Mouse (Mus musculus): ENCODE measurements around the gene Nutf2.
"Not testable (repeated sequence)": the region's sequence is repeated elsewhere in the genome, so short reads cannot be mapped to it uniquely, and the experiment has no call there.

The Nutf2 gene

DNA sequence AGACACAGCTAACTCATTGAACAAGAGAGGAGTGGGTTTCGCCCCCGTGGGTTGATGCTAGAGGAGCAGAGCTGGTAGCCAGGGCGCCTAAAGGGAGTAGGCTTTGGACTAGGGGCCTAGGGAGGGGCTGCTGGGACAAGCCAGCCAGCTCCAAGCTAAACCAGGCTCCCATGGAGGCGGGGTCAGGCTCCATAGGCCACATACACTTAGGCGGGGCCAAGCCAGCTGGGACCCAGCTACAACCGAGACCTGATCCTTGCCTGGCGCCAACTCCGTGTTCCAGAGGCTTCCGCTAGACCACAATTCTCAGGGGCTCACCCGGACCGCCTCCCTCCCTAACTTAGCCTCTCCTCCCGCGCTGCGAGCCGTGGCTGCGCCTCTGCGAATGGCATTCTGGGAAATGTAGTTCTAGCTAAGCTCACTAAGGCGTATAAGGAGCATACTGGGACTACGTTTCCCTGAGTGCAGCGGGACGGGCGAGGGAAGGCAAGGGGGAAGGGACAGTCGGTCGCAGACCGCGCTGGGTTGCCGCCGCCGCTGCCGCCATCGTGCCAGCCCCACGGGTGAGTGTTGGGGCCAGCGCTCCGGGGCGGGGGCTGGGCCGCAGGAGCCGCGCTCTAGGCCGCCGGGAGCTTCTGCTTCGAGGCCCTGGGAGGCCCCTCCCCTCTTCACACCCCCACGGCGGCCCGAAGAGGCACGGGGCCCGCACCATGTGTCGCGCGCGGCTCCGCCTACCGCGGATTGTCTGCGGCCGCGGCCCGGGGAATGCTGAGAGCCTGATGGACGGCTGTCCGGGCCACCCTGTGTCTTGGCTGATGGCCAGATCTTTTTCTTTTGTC is at the start of gene Nutf2:
Nutf2 (plus strand) TSS at position 438 of the 839 bp plus-strand sequence.
- peak; percentile 98 for DNase-seq (ENCODE audit: low read depth)

DNA sequence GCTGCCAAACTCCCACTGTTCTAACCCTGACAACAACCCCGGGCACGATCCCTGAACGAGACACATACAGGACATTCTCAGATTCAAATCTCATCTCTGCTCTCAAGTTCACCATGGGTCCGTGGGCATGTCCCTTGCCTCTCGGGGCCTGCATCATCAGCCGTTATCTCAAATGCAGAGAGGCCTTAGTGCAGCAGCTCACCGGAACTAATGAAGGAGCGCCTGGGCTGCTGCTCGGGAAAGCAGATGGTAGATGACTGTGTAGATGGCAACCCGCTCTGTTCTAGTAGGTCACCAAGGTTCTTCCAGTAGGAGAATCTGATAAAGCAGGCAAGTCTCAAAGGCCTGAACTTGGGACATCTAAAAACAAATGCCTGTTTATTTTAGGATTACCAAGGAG is 49.3 kb upstream of the Nutf2 start:
- no peak for DNase-seq (ENCODE audit: low read depth)

DNA sequence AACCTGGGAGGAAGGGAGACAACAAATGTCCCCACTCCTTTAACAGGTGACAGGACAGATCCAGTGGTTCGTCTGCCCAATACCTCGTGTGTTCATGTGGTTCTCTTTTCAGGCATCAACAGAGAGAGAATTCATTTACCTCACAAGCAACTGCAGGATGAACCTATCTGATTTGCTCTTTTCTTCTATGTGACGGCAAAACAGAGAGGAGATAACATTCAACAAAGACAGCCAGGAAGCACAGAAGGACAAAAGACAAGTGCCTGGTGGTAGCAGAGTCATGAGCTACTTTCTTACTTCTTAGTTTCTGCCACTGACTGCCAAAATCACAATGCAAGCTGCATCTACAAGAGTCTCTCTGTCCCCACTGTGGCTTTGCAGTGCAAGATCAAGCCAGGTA is 48.8 kb upstream of the Nutf2 start:
- DNase-seq (ENCODE audit: low read depth), result no peak

DNA sequence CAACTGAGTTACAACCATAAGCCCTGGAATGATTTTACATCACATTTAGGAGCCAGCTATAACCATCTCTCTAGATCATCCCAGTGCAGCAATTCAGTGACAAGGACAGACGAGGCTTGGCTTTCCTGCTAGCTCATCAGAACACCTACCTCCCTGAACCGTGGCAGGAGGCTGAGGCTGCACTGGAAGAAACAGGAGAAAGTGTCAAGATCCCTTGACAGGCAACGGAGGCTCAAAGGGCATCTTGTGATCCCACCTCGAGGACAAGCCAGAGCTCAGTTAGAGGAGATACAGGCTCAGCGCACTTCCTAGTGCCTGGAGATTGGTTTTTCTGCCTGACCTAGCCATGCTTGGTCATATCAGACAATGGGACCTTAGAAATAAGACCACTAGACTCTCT is 47.9 kb upstream of the Nutf2 start:
- DNase-seq (ENCODE audit: low read depth), result no peak

DNA sequence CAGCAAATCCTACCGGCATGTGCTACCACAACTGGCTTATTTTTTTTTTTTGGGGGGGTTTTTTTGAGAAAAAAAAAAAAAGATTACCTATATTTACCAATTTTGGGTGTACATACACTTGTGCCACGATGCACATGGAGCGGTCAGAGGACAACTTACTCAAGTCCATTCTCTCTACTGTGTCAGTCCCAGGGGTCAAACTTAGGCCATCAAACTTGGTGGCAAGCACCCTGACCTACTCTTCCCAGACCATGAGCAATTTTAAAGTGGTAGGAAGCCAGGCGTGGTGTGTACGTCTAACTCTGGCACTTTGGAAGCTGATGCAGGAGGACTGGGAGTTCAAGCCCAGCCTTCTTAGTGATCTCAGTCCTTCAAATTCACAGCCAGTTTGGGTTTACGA is 47.1 kb upstream of the Nutf2 start:
- no peak for DNase-seq (ENCODE audit: low read depth)

DNA sequence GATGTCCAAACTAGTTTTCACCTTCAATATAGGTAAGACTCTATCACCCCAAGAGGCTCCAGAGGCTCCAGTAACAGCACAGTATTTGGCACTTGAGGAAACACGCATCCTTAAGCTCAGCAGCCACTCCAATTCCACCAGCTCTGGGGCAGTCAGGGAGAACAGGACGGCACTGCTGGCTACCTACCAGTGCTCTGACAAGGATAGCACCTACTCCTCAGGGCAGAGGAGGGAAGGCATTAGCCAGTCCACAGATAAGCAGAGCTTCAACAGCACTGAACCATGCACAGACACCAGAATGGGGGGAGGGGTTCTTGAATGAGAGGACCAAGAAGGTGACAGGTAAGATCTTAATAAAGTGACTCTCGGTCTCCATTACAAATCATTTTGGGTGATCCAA is 40.7 kb upstream of the Nutf2 start:
- DNase-seq (ENCODE audit: low read depth), result no peak

DNA sequence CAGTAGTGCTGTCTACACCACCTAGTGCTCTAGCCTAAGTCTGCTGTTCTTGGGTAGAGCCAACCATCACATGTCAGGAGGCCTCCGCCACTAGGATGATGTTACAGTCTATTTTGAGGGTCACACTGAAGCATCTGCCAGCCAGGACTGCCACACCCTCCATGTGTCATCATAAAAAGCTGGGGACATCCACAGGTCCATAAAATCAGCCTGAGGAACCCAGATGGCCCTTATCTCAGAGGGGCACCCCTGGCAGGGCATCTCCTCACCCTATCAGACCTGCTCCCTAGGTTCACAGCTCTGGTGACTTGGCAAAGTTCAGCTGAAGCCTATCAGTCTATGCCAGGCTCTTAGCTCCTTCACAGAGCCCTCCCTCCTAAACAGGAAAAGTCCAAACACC is 39.5 kb upstream of the Nutf2 start:
- no peak for DNase-seq (ENCODE audit: low read depth)

DNA sequence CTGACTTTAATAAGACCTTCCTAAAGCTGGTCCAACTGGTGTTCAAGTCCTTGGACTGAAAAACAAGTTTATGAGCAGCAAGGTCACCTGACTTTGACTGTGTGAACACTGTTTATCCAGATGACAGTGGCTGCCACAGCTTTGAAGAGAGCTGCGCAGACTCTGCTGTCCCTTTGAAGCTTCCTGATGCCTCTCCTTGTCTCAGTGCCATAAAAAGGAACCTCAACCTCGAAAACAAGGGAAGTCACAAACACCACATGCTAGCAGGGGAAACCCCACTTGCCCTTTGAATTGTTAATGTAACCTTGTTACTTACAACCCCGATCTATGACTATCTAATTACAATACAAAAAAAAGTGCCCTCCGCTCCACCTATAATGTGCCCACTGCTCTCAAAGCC is 34.9 kb upstream of the Nutf2 start:
- DNase-seq (ENCODE audit: low read depth), result no peak

DNA sequence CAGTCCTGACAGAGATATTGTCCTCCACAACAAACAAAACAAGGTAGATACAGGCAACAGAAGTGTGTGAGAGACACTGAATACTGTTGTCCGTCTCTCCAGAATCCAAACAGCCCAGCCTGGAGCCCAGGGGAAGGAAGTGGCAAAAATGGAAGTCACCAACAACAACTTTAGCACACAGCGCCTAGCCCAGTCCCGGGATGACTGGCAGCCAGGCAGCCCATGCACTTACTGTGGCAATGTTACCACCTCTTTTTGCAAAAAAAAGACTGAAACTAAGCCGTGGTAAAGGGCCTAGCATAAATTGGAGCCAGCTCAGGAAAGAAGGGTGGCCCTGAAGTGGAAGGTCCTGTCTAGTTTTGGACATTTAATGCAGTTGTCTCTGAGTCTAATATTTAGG is 34.0 kb upstream of the Nutf2 start:
- peak; percentile 16 for DNase-seq (ENCODE audit: low read depth)

DNA sequence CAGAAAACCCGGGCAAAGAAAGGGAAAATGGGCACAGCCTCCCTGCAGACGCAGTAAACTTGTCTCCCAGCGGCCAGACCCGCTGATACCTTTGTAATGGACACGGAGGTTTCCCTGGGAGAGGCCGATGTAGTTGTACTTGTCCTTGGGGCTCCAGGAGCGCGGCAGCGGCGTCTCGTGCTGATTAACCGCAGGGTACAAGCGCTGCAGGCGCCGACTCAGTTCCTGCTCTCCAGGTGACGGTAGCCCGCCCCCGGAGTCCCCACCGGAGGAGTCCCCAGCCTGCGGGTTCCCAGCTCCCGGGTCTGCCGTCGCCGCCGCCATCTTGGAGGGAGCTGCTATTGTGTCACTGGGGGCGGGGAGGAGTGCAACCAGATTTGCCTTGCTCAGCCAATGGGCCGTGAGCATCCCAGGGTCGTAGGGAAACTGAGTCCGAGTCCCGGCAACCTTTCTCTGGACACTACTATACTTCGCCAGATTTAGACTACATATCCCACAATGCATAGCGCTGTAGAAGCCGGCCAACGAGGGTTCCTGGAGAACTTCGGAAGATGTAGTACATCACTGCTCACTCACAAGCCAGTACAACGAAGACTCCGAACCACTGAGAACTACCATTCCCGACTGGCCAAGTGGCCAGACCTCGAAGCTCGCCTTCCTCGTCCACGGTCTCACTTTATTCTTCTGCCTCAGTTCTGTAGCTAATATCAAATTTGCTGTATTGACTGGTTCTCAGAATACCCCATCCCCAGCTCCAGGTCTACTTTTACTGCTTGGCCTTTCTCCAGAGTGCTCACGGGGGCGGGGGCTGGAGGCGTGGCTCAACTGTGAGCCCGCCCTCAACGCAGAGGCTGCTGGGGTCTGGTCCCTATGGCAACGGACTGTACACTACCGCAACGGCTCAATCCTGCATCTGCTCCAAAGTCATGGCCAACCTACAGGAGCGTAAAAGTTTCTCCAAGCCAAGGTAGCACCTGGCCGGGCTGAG is 33.2 kb upstream of the Nutf2 start, which contains the start of the genes Ranbp10 and Tsnaxip1:
Ranbp10 (minus strand) TSS at position 490 of the 988 bp plus-strand sequence.
Tsnaxip1 (plus strand) TSS at position 871 of the 988 bp plus-strand sequence.
- peak; percentile 98 for DNase-seq (ENCODE audit: low read depth)

DNA sequence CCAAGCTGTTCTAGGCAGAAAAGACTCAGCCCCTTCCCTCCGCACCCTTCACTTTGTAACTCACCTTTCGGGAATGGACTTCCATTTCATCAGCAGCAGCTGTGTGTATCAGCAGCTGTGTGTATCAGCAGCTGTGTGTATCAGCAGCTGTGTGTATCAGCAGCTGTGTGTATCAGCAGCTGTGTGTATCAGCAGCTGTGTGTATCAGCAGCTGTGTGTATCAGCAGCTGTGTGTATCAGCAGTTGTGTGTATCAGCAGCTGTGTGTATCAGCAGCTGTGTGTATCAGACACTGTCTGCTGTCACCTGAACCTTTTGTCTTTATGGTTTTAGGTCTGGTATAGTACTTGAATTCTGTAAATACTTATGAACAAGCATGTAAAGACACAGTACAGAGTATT is 26.6 kb upstream of the Nutf2 start:
- DNase-seq (ENCODE audit: low read depth), result not testable (repeated sequence)

DNA sequence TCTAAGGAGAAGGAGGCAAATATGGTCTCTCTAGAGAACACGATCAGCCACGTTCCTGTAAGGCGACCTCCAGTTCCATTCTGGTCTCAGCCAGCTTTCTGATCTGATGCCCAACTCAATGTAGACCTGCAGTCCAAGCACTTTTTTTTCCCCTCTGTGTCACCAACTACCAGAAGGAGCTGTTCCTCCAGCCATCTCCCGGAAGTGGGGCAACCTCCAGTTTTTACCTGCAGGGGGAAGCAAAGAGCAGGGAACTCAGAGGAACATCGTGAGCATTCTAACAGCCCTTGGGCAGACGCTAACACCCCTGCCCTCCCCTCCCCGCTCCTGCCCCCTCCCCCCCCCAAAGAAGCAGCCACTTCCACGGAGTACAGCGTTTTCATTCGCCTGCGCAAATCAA is 25.1 kb upstream of the Nutf2 start:
- peak; percentile 90 for DNase-seq (ENCODE audit: low read depth)

DNA sequence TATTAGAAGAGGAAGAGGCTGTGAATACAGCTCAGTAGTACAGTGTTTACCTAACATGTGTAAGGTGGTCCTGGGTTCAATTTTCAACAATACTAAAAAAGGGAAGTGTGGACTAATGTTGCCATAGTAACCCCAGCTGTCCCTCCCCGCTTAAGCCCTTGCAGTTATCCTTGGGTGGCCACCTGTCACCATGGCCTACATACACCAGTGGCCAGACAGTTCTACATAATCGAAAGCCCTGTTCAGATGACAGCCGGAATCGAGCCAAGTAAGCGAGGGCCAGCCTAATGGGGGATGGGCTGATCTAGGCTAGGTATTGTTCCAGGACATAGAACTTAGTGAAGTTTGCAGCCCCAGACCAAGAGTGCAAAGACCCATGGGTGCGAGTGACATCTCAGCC is 23.4 kb upstream of the Nutf2 start:
- no peak for DNase-seq (ENCODE audit: low read depth)

DNA sequence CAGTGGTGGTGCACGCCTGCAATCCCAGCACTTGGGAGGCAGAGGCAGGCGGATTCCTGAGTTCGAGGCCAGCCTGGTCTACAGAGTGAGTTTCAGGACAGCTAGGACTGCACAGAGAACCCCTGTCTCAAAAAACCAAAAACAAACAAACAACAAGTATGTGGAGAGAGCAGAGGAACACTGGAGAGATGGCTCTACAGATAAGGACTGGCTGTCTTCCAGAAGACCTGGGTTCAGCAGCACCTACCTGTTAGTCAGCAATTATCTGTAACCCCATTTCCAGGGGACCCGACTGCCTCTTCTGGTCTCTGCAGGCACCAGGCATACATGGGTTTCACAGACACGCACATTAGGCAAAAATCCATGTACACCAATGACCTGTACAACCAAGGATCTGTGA is 21.2 kb upstream of the Nutf2 start:
- no peak for DNase-seq (ENCODE audit: low read depth)

DNA sequence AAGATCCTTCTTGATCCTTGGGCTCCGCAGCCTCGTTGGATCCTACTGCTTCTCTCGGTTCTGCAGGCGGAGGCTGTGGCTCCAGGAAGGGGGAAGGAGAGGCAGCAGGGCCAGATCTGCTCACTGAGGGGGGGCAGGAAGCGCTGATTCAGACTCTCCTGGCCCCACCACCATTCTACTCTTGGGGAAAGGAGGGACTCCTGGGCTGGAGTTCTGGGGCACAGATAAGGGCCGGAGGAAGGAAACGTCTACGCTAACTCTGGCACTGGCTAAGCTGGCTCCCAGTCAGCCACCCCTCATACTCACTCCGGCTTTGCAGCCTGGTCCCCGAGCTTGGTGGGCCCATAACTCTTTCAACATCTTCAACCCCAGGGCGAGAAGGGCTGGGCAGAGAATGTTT is 13.7 kb upstream of the Nutf2 start:
- no peak for DNase-seq (ENCODE audit: low read depth)

DNA sequence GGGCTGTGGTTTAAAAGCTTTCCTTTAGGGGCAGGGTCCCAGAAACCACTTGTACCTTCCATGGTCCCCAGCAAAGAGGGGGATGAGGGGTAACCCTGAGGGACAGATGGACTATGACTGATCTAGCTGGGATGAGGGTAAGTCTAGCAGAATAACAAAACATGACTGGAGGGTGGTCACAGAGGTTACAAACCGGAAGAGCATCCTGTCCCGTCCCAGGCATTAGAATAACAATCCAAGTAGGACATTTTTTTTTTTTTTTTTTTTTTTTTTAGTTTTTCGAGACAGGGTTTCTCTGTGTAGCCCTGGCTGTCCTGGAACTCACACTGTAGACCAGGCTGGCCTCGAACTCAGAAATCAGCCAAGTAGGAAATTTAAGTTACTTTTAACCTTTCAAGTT is 10.4 kb upstream of the Nutf2 start:
- no peak for DNase-seq (ENCODE audit: low read depth)

DNA sequence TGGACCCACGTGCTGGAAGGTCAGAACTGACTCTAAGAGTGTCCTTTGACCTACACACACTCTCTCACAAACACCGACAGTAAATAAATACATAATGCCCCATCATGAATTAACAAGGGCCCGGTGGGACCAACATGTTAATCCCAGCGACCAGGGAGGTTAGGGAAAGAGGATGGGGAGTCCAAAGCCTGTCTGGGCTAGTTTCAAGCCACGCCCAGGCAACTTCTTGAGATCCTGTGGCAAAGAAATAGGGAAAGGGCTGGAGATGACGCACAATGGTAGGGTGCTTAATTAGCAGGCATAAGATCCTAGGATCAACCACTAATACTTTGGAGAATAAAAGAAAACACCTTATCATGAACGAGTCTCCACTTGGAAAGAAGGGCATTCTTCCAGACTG is 9.8 kb upstream of the Nutf2 start:
- no peak for DNase-seq (ENCODE audit: low read depth)

DNA sequence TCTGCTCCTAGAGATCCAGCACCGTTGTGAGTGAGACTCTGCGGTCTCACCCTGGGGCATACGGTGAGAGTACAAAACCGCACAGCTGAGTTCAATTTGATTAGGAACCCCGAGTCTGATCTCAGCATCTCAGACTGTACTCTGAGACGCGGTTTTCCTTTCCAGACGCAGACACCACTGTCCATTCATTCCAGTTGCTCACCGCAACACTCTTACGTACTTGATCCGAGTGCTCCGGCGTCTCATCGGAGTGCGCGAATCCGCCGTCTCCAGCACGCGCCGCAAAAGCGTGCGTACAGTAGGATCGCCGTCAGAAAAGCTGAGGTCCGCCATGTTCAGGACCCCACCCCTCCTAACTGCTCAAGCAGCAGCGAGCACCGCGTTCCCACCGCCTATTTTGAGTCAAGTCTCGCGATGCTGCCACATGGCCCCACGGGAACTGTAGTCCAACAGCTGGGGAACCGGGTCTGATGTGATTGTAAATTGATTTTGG is 8.7 kb upstream of the Nutf2 start:
- DNase-seq (ENCODE audit: low read depth), result peak; percentile 96

DNA sequence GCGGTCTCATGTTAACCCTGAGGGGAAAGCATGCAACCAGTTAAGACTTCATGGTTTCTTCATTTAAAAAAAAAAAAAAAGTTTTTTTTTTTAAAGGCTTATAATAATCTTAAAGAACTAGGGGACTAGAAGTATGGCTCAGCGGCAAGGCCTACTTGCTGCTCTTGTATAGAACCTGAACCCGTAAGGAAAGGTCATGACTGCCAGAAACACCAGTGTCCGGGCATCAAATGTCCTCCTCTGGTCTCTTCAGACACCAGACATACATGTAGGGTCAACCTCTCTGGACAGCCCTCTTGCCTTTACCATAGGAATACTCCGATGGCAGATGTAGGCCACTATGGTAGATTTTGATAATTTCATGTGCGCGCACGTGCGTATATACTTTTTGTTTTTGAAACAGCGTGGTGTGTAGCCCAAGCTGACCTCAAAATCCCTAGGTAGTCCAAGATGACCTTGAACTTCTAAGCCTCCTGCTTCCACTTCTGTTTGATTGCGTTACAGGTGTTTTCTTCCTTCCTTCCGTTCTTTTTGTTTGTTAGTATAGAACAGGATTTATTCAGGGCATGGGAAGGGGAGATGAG is 8.1 kb upstream of the Nutf2 start:
- no peak for DNase-seq (ENCODE audit: low read depth)

DNA sequence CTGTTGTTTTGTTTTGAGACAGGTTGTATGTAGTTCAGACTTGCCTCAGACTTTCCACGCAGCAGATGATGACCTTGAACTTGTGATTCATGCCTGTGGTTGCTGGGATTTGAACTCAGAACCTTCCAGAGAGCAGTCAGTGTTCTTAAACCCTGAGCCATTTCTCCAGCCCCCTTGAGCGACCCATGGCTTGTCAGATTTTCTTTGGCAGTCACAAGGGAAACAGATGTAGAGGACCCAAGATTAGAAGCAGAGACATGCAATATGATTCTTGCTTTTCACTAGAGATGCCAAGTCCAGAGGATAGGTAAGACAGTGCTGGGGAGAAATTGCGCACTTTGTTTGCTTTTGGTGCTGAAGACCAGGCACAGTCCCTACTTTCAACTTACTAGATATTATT is 7.2 kb upstream of the Nutf2 start, which contains the start of gene Cenpt:
Cenpt (minus strand) TSS at position 101 of the 400 bp plus-strand sequence.
- DNase-seq (ENCODE audit: low read depth), result no peak

DNA sequence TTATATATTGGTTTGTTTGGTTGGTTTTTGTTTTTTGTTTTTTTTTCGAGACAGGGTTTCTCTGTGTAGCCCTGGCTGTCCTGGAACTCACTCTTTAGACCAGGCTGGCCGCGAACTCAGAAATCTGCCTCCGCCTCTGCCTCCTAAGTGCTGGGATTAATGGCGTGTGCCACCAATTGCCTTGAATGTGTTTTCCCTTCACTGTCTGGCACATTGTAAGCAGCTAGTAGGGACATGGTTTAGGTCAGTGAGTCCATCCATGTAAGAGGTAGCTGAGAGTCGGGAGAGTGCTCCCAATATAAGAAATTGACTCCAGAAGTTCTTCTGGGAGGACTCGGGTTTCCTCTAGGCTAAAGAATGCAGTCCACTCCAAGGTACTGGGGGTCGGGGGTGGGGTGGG is 6.1 kb upstream of the Nutf2 start:
- DNase-seq (ENCODE audit: low read depth), result no peak

DNA sequence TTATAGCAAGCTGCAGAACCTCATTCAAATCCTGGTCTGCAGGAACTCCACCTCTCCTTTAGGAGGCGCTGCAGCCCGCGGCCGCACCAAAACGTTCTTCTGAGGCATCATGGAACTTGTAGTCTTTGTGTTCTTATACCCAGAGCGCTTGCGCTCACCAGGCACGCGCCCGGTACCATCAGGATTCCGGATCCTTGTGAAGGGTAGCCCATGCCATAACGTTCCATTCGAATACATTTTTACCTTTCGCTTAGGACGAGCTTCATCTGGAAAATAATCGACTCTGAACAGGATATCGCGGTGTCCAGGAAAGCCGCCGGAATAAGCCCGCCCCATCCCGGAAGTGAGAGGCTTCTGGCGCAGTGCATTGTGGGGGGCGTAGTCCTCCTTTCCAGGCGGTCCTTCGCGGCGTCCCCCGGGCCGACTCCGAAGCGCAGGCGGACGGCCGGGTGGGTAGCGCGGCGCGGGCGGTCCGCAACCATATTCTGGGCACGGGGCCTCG is 5.6 kb upstream of the Nutf2 start, which contains the start of gene Thap11:
Thap11 (plus strand) TSS at position 418 of the 502 bp plus-strand sequence.
- peak; percentile 95 for DNase-seq (ENCODE audit: low read depth)
